Mouse (Mus musculus): ENCODE measurements around the gene Dnttip1.

GRCm38 (mm10) chr2:164815348-164815747, 69.6 kb downstream of the Dnttip1 start:
- TF ChIP-seq CTCF (IDR thresholded peaks at IDR 0.05; ENCODE audit: extremely low read depth, insufficient read depth, low read length) (no peak), POLR2A (IDR thresholded peaks at IDR 0.05; ENCODE audit: extremely low read depth, insufficient read depth, low read length) (no peak)

Measured in cortical plate, adult 2 months (tissue).